Mouse (Mus musculus): ENCODE data around the gene Teddm3.
"Not testable (repeated sequence)": the region's sequence is repeated elsewhere in the genome, so short reads cannot be mapped to it uniquely, and the experiment has no call there.

DNA sequence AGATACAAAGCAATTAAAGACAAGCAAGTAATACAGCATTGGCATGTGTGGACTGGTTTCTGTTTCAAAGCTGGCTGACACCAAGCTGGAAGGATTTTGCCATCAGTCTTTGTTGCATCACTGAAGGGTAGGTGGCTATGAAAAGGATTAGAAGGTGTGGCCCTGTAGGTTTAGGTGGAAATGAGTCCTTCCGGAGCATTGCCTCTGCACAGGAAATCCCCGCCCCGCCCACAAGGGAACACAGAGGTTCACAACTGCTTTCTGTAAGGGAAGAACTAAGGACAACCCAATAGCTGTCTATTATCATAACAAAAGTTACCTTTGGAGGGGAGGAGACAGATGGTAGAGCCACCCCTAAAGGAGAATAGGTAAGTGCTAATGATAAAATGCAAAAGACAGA lies 9.6 kb upstream of the Teddm3 start:
- TF ChIP-seq CTCF, EP300 (IDR thresholded peaks at IDR 0.05; ENCODE audit: low read depth): not testable (repeated sequence)

Measured in heart, postnatal 0 days (tissue).